Mouse (Mus musculus): ENCODE results near the gene Farp2. TPM values are rescaled to one million over a fixed set of nuclear protein-coding genes. Genes with fewer than 3 reads are reported as not detected.
A peak's percentile ranks its signal among the peaks of the same experiment; 100 is the strongest.

Gene Farp2
- polyA plus RNA-seq (2015; fragmentation: Nextera tagmentation; extraction: Ambion mirVana): 3.8 and 4.4 TPM in 2 replicates

- H3K27me3 ChIP-seq (ENCODE audit: control insufficient read depth, insufficient read depth, low read depth, low read length): no peaks in the 10 kb centered on the region
- peaks cover 13% of the 10 kb centered on the region for H3K4me1 ChIP-seq (ENCODE audit: control insufficient read depth, insufficient read depth, low read length)
- H3K27ac ChIP-seq (ENCODE audit: low read length): peak within 1 kb of the TSS; percentile 54
- peak within 1 kb of the TSS; percentile 80 for H3K4me3 ChIP-seq (ENCODE audit: low read depth, low read length)
- H3K9ac ChIP-seq (ENCODE audit: low read depth, low read length): peak within 1 kb of the TSS; percentile 79
- 0 out of 2 replicates have a peak, but pooled peaks cover 2% of the 10 kb centered on the region for H3K36me3 ChIP-seq (ENCODE audit: control insufficient read depth, insufficient read depth, low read length)
- peak; percentile 95 for ATAC-seq
- H3K9me3 ChIP-seq (replicated peaks; ENCODE audit: control insufficient read depth, low read length, poor library complexity, severe bottlenecking): no peaks in the 10 kb centered on the region
- H3K4me2 ChIP-seq (ENCODE audit: low read length): peak within 1 kb of the TSS; percentile 69
- WGBS: under 1% methylated on average over 56 of the region's 71 CpGs
Observed at GRCm38 (mm10) chr1:93511585-93512350, at the start of gene Farp2. TSS of gene Farp2 (plus strand) at chr1:93512079.

- no peaks in the 10 kb centered on the region for H3K9me3 ChIP-seq (replicated peaks; ENCODE audit: control insufficient read depth, low read length, poor library complexity, severe bottlenecking)
- H3K27me3 ChIP-seq (ENCODE audit: control insufficient read depth, insufficient read depth, low read depth, low read length): no peaks in the 10 kb centered on the region
- no peaks in the 10 kb centered on the region for H3K4me1 ChIP-seq (ENCODE audit: control insufficient read depth, insufficient read depth, low read length)
- no peak for ATAC-seq
- no peak overlapping the region for H3K4me2 ChIP-seq (ENCODE audit: low read length)
- no peak overlapping the region for H3K4me3 ChIP-seq (ENCODE audit: low read depth, low read length)
- H3K9ac ChIP-seq (ENCODE audit: low read depth, low read length): no peak overlapping the region
- H3K27ac ChIP-seq (ENCODE audit: low read length): no peak overlapping the region
- no peaks in the 10 kb centered on the region for H3K36me3 ChIP-seq (ENCODE audit: control insufficient read depth, insufficient read depth, low read length)
Observed at GRCm38 (mm10) chr1:93465066-93465465, 46.8 kb upstream of the Farp2 start.

DNA sequence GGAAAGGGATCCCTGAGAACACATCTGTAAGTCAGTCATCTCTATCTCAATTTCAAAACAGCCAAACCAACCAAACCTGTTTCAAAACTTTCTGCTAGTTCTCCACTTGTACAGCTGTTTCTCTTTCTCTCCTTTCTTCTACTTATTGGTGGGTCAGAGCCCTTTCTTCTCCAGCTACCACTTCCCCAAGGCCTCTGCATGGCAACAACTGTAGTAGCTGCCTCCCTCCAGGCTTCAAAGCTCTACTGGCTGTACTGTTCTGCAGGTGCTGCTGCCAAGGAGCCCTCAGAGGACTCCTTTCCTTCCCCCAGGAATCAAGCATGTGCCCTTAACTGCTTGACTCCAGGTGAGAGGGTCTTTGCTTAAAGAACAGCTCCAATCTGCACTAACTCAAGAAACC lies 46.1 kb upstream of the Farp2 start:
- ATAC-seq: no peak
- no peak overlapping the region for H3K27ac ChIP-seq (ENCODE audit: low read length)
- H3K4me3 ChIP-seq (ENCODE audit: low read depth, low read length): no peak overlapping the region
- H3K36me3 ChIP-seq (ENCODE audit: control insufficient read depth, insufficient read depth, low read length): no peaks in the 10 kb centered on the region
- no peak overlapping the region for H3K9ac ChIP-seq (ENCODE audit: low read depth, low read length)
- no peaks in the 10 kb centered on the region for H3K4me1 ChIP-seq (ENCODE audit: control insufficient read depth, insufficient read depth, low read length)
- H3K4me2 ChIP-seq (ENCODE audit: low read length): no peak overlapping the region
- H3K9me3 ChIP-seq (replicated peaks; ENCODE audit: control insufficient read depth, low read length, poor library complexity, severe bottlenecking): no peaks in the 10 kb centered on the region
- H3K27me3 ChIP-seq (ENCODE audit: control insufficient read depth, insufficient read depth, low read depth, low read length): no peaks in the 10 kb centered on the region

- H3K36me3 ChIP-seq (ENCODE audit: control insufficient read depth, insufficient read depth, low read length): no peaks in the 10 kb centered on the region
- no peaks in the 10 kb centered on the region for H3K4me1 ChIP-seq (ENCODE audit: control insufficient read depth, insufficient read depth, low read length)
- no peaks in the 10 kb centered on the region for H3K27me3 ChIP-seq (ENCODE audit: control insufficient read depth, insufficient read depth, low read depth, low read length)
- H3K4me3 ChIP-seq (ENCODE audit: low read depth, low read length): no peak overlapping the region
- no peaks in the 10 kb centered on the region for H3K9me3 ChIP-seq (replicated peaks; ENCODE audit: control insufficient read depth, low read length, poor library complexity, severe bottlenecking)
- H3K4me2 ChIP-seq (ENCODE audit: low read length): no peak overlapping the region
- H3K9ac ChIP-seq (ENCODE audit: low read depth, low read length): no peak overlapping the region
- ATAC-seq: no peak
- no peak overlapping the region for H3K27ac ChIP-seq (ENCODE audit: low read length)
- WGBS: 92% methylated on average over 4 of the region's 4 CpGs
Observed at GRCm38 (mm10) chr1:93468626-93469025, 43.3 kb upstream of the Farp2 start.

DNA sequence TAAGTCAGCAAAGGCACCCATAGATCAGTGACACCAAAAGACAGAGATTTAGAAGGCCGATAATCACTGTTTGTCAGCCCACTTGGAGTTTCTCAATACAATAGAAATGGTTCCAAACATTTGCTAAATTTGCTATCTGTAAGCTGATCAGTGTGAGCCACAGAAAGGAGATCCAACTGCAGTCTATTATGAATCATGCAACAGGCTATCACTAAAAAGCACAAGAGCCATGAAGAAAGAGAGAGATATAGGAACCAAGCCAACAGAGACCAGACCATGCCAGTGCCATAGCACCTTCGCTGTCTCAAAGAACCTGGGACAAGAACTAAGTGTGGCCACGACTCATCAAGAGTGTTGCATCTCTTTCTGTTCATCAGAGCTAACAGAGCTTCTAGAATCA lies 36.2 kb upstream of the Farp2 start:
- H3K4me1 ChIP-seq (ENCODE audit: control insufficient read depth, insufficient read depth, low read length): peaks cover 13% of the 10 kb centered on the region
- H3K36me3 ChIP-seq (ENCODE audit: control insufficient read depth, insufficient read depth, low read length): no peaks in the 10 kb centered on the region
- H3K27ac ChIP-seq (ENCODE audit: low read length): no peak overlapping the region
- H3K9ac ChIP-seq (ENCODE audit: low read depth, low read length): no peak overlapping the region
- H3K4me3 ChIP-seq (ENCODE audit: low read depth, low read length): no peak overlapping the region
- 93% methylated on average over 3 of the region's 3 CpGs for WGBS
- no peak overlapping the region for H3K4me2 ChIP-seq (ENCODE audit: low read length)
- H3K27me3 ChIP-seq (ENCODE audit: control insufficient read depth, insufficient read depth, low read depth, low read length): no peaks in the 10 kb centered on the region
- ATAC-seq: no peak
- H3K9me3 ChIP-seq (replicated peaks; ENCODE audit: control insufficient read depth, low read length, poor library complexity, severe bottlenecking): no peaks in the 10 kb centered on the region

- H3K27me3 ChIP-seq (ENCODE audit: control insufficient read depth, insufficient read depth, low read depth, low read length): no peaks in the 10 kb centered on the region
- no peaks in the 10 kb centered on the region for H3K36me3 ChIP-seq (ENCODE audit: control insufficient read depth, insufficient read depth, low read length)
- H3K4me2 ChIP-seq (ENCODE audit: low read length): peak overlapping the region; percentile 54
- under 1% methylated on average over 40 of the region's 41 CpGs for WGBS
- peaks cover 17% of the 10 kb centered on the region for H3K4me1 ChIP-seq (ENCODE audit: control insufficient read depth, insufficient read depth, low read length)
- peak; percentile 97 for ATAC-seq
- peak overlapping the region; percentile 87 for H3K4me3 ChIP-seq (ENCODE audit: low read depth, low read length)
- peak overlapping the region; percentile 97 for H3K27ac ChIP-seq (ENCODE audit: low read length)
- H3K9ac ChIP-seq (ENCODE audit: low read depth, low read length): peak overlapping the region; percentile 92
- no peaks in the 10 kb centered on the region for H3K9me3 ChIP-seq (replicated peaks; ENCODE audit: control insufficient read depth, low read length, poor library complexity, severe bottlenecking)
Observed at GRCm38 (mm10) chr1:93477758-93478585, 33.9 kb upstream of the Farp2 start.

GRCm38 (mm10) chr1:93478586-93479475 lies 33.0 kb upstream of the Farp2 start, which contains the start of gene Hdlbp:
TSS of gene Hdlbp (minus strand) at chr1:93478815.
- peaks cover 17% of the 10 kb centered on the region for H3K4me1 ChIP-seq (ENCODE audit: control insufficient read depth, insufficient read depth, low read length)
- peak within 1 kb of the TSS; percentile 67 for H3K4me2 ChIP-seq (ENCODE audit: low read length)
- H3K9ac ChIP-seq (ENCODE audit: low read depth, low read length): peak within 1 kb of the TSS; percentile 92
- peak; percentile 95 for ATAC-seq
- no peaks in the 10 kb centered on the region for H3K27me3 ChIP-seq (ENCODE audit: control insufficient read depth, insufficient read depth, low read depth, low read length)
- H3K36me3 ChIP-seq (ENCODE audit: control insufficient read depth, insufficient read depth, low read length): no peaks in the 10 kb centered on the region
- H3K27ac ChIP-seq (ENCODE audit: low read length): peak within 1 kb of the TSS; percentile 97
- peak within 1 kb of the TSS; percentile 87 for H3K4me3 ChIP-seq (ENCODE audit: low read depth, low read length)
- under 1% methylated on average over 73 of the region's 74 CpGs for WGBS
- H3K9me3 ChIP-seq (replicated peaks; ENCODE audit: control insufficient read depth, low read length, poor library complexity, severe bottlenecking): no peaks in the 10 kb centered on the region

DNA sequence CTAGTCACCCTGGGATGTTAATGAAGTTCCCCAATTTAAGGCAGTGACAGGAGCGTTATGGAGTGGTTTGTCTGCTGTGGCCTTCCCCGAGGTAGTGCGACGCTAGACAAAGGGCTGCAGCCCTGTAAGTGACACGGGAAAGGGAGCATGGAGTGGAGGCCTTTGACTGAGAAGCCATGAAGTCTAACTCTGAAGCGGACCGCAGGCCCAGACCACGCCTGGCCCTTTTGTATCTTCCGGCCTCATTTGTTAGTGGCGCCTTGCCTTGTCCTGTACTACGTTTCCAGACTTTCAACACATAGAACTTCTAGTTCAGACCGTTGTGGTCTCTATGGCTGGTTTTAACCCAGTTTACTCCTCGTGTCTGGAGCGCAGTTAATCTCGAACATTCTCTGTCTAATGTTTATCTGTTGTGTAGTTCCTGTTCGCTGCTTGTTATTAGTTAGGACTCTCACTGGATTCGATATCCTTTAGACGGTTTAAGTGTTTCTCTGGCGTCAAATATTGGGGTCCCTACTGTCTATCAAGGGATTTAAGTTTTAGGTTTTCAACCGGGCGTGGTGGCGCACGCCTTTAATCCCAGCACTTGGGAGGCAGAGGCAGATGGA lies 32.3 kb upstream of the Farp2 start:
- Histone ChIP-seq H3K9me3 (replicated peaks; ENCODE audit: control insufficient read depth, low read length, poor library complexity, severe bottlenecking) (no peaks in the 10 kb centered on the region), H3K27me3 (ENCODE audit: control insufficient read depth, insufficient read depth, low read depth, low read length) (no peaks in the 10 kb centered on the region), H3K36me3 (ENCODE audit: control insufficient read depth, insufficient read depth, low read length) (no peaks in the 10 kb centered on the region), H3K4me1 (ENCODE audit: control insufficient read depth, insufficient read depth, low read length) (peaks cover 17% of the 10 kb centered on the region), H3K9ac (ENCODE audit: low read depth, low read length) (peak overlapping the region; percentile 88), H3K4me2 (ENCODE audit: low read length) (peak overlapping the region; percentile 67), H3K27ac (ENCODE audit: low read length) (peak overlapping the region; percentile 97), H3K4me3 (ENCODE audit: low read depth, low read length) (peak overlapping the region; percentile 87)
- WGBS: 5% methylated on average over 23 of the region's 23 CpGs
- ATAC-seq: peak; percentile 2; the same call in 1 of the 2 replicates

Measured in midbrain, embryonic 16.5 days (tissue).